Mouse (Mus musculus): ENCODE data around the gene H2al1h. TPM values are rescaled to one million over a fixed set of nuclear protein-coding genes. Genes with fewer than 3 reads are reported as not detected.
"Not testable (repeated sequence)": the region's sequence is repeated elsewhere in the genome, so short reads cannot be mapped to it uniquely, and the experiment has no call there.

The H2al1h gene
- polyA plus RNA-seq, 1 experiment from 2014 or later, result not detected

DNA sequence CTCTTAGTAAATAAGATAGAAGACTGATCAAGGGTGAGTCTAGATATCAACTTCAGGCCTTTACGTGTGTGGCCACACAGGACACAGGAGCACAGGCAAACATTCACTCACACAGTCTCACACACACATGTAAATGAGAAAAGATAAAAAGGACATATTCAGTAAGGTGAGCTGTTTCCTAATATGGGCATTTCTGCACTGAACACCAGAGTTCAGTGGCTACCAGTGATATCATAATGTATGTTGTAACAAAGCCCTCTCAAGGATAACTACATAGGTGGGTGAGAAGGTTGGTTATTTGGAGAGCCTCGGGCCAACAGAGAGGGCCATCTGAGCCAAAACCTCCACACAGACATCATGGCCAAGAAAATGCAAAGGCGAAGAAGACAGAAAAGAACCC lies 9.7 kb upstream of the H2al1h start, which contains the start of gene H2al1e:
TSS of gene H2al1e (plus strand) at position 301 of the 400 bp plus-strand sequence.
- not testable (repeated sequence) for H3K4me3 ChIP-seq (ENCODE audit: low read length); H3K4me1 ChIP-seq (ENCODE audit: control insufficient read depth, insufficient read depth, low read depth, low read length); ATAC-seq; H3K36me3 ChIP-seq (ENCODE audit: control insufficient read depth, insufficient read depth, low read length); H3K9me3 ChIP-seq (ENCODE audit: control insufficient read depth, low read length); H3K27ac ChIP-seq (ENCODE audit: low read depth, low read length); H3K9ac ChIP-seq (ENCODE audit: low read depth, low read length); H3K4me2 ChIP-seq (ENCODE audit: low read length); H3K27me3 ChIP-seq (replicated peaks; ENCODE audit: control insufficient read depth, insufficient read depth, low read length)
- no CpG with 5 or more reads among the region's 3 CpGs for WGBS

DNA sequence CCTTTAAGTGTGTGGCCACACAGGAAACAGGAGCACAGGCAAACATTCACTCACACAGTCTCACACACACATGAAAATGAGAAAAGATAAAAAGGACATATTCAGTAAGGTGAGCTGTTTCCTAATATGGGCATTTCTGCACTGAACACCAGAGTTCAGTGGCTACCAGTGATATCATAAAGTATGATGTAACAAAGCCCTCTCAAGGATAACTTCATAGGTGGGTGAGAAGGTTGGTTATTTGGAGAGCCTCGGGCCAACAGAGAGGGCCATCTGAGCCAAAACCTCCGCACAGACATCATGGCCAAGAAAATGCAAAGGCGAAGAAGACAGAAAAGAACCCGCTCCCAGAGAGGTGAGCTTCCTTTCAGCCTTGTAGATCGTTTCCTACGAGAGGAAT lies 6.4 kb upstream of the H2al1h start, which contains the start of gene H2al1f:
TSS of gene H2al1f (plus strand) at position 301 of the 400 bp plus-strand sequence.
- not testable (repeated sequence) for H3K36me3 ChIP-seq (ENCODE audit: control insufficient read depth, insufficient read depth, low read length); ATAC-seq; H3K9ac ChIP-seq (ENCODE audit: low read depth, low read length); H3K4me1 ChIP-seq (ENCODE audit: control insufficient read depth, insufficient read depth, low read depth, low read length); H3K27ac ChIP-seq (ENCODE audit: low read depth, low read length); H3K9me3 ChIP-seq (ENCODE audit: control insufficient read depth, low read length); H3K27me3 ChIP-seq (replicated peaks; ENCODE audit: control insufficient read depth, insufficient read depth, low read length); H3K4me2 ChIP-seq (ENCODE audit: low read length); H3K4me3 ChIP-seq (ENCODE audit: low read length)
- WGBS, result no CpG with 5 or more reads among the region's 6 CpGs

DNA sequence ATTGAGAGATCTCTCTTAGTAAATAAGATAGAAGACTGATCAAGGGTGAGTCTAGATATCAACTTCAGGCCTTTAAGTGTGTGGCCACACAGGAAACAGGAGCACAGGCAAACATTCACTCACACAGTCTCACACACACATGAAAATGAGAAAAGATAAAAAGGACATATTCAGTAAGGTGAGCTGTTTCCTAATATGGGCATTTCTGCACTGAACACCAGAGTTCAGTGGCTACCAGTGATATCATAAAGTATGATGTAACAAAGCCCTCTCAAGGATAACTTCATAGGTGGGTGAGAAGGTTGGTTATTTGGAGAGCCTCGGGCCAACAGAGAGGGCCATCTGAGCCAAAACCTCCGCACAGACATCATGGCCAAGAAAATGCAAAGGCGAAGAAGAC lies 3.3 kb upstream of the H2al1h start, which contains the start of gene H2al1g:
TSS of gene H2al1g (plus strand) at position 301 of the 400 bp plus-strand sequence.
- H3K36me3 ChIP-seq (ENCODE audit: control insufficient read depth, insufficient read depth, low read length); ATAC-seq; H3K9me3 ChIP-seq (ENCODE audit: control insufficient read depth, low read length); H3K4me2 ChIP-seq (ENCODE audit: low read length); H3K27me3 ChIP-seq (replicated peaks; ENCODE audit: control insufficient read depth, insufficient read depth, low read length); H3K9ac ChIP-seq (ENCODE audit: low read depth, low read length); H3K27ac ChIP-seq (ENCODE audit: low read depth, low read length); H3K4me1 ChIP-seq (ENCODE audit: control insufficient read depth, insufficient read depth, low read depth, low read length); H3K4me3 ChIP-seq (ENCODE audit: low read length): not testable (repeated sequence)
- WGBS, result no CpG with 5 or more reads among the region's 3 CpGs

DNA sequence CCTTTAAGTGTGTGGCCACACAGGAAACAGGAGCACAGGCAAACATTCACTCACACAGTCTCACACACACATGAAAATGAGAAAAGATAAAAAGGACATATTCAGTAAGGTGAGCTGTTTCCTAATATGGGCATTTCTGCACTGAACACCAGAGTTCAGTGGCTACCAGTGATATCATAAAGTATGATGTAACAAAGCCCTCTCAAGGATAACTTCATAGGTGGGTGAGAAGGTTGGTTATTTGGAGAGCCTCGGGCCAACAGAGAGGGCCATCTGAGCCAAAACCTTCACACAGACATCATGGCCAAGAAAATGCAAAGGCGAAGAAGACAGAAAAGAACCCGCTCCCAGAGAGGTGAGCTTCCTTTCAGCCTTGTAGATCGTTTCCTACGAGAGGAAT lies 3.1 kb downstream of the H2al1h start, which contains the start of gene H2al1i:
TSS of gene H2al1i (plus strand) at position 301 of the 400 bp plus-strand sequence.
- not testable (repeated sequence) for H3K27me3 ChIP-seq (replicated peaks; ENCODE audit: control insufficient read depth, insufficient read depth, low read length); H3K9ac ChIP-seq (ENCODE audit: low read depth, low read length); H3K4me2 ChIP-seq (ENCODE audit: low read length); H3K4me3 ChIP-seq (ENCODE audit: low read length); H3K9me3 ChIP-seq (ENCODE audit: control insufficient read depth, low read length); ATAC-seq; H3K4me1 ChIP-seq (ENCODE audit: control insufficient read depth, insufficient read depth, low read depth, low read length); H3K36me3 ChIP-seq (ENCODE audit: control insufficient read depth, insufficient read depth, low read length); H3K27ac ChIP-seq (ENCODE audit: low read depth, low read length)
- 92% methylated on average over 2 of the region's 5 CpGs for WGBS

DNA sequence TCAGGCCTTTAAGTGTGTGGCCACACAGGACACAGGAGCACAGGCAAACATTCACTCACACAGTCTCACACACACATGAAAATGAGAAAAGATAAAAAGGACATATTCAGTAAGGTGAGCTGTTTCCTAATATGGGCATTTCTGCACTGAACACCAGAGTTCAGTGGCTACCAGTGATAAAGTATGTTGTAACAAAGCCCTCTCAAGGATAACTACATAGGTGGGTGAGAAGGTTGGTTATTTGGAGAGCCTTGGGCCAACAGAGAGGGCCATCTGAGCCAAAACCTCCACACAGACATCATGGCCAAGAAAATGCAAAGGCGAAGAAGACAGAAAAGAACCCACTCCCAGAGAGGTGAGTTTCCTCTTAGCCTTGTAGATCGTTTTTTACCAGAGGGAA lies 6.2 kb downstream of the H2al1h start, which contains the start of gene H2al1j:
TSS of gene H2al1j (plus strand) at position 301 of the 400 bp plus-strand sequence.
- not testable (repeated sequence) for H3K9me3 ChIP-seq (ENCODE audit: control insufficient read depth, low read length); H3K9ac ChIP-seq (ENCODE audit: low read depth, low read length); H3K4me1 ChIP-seq (ENCODE audit: control insufficient read depth, insufficient read depth, low read depth, low read length); H3K27ac ChIP-seq (ENCODE audit: low read depth, low read length); H3K4me2 ChIP-seq (ENCODE audit: low read length); H3K27me3 ChIP-seq (replicated peaks; ENCODE audit: control insufficient read depth, insufficient read depth, low read length); H3K36me3 ChIP-seq (ENCODE audit: control insufficient read depth, insufficient read depth, low read length); ATAC-seq; H3K4me3 ChIP-seq (ENCODE audit: low read length)
- WGBS, result 95% methylated on average over 2 of the region's 2 CpGs

DNA sequence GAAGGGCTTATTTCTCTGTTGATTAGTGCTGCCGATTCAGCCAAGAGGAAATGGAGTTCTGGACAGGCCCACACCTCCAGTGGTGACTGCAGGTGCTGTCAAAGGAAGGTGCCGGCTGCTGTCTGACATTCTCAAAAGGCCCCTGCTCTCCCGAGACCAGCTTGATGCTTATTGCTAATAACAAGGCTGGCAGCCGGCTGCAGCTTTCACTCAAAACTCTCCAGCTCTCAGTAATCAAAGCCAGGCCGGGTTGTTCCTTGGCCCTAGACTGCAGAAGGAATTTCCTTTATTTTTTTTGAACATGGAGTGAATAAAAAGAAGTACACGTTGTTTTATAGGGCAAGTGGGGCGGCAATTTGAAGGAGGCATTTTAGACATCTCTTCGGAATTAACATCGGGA lies 24.5 kb downstream of the H2al1h start:
- H3K4me3 ChIP-seq (ENCODE audit: low read length), result no peak overlapping the region

DNA sequence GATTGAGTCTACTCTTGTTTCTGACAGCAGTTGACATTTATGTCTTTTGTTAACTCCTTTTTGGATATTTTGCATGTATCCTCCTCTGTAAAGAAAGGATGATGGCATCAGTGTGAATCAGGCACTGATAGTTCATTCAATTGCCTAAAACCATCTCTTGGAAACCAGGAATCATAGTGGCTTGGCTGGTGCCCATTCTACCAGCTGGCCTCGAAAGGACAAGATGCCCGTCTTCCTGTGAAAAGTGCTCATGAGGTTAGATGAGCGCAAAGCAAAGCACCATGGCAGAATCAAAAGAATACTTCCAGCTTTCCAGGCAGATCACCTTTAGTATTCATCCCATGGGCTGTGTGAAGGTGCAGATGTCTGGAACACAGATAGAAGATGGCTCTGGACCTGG lies 25.5 kb downstream of the H2al1h start:
- WGBS, result 80% methylated on average over 3 of the region's 3 CpGs
- Histone ChIP-seq H3K4me3 (ENCODE audit: low read length) (no peak overlapping the region), H3K36me3 (ENCODE audit: control insufficient read depth, insufficient read depth, low read length) (no peaks in the 10 kb centered on the region), H3K4me1 (ENCODE audit: control insufficient read depth, insufficient read depth, low read depth, low read length) (peaks cover 3% of the 10 kb centered on the region), H3K4me2 (ENCODE audit: low read length) (no peak overlapping the region), H3K27me3 (replicated peaks; ENCODE audit: control insufficient read depth, insufficient read depth, low read length) (no peaks in the 10 kb centered on the region; the same call in 1 of the 2 replicates), H3K9ac (ENCODE audit: low read depth, low read length) (no peak overlapping the region), H3K9me3 (ENCODE audit: control insufficient read depth, low read length) (no peaks in the 10 kb centered on the region), H3K27ac (ENCODE audit: low read depth, low read length) (no peak overlapping the region)
- no peak for ATAC-seq

More for the DNA sequence above, 24.5 kb downstream of the H2al1h start:
- no peaks in the 10 kb centered on the region for H3K9me3 ChIP-seq (ENCODE audit: control insufficient read depth, low read length)
- no peaks in the 10 kb centered on the region for H3K36me3 ChIP-seq (ENCODE audit: control insufficient read depth, insufficient read depth, low read length)
- peaks cover 3% of the 10 kb centered on the region for H3K4me1 ChIP-seq (ENCODE audit: control insufficient read depth, insufficient read depth, low read depth, low read length)
- H3K27me3 ChIP-seq (replicated peaks; ENCODE audit: control insufficient read depth, insufficient read depth, low read length), result no peaks in the 10 kb centered on the region
- H3K4me2 ChIP-seq (ENCODE audit: low read length), result no peak overlapping the region
- no peak overlapping the region for H3K27ac ChIP-seq (ENCODE audit: low read depth, low read length)
- 58% methylated on average over 9 of the region's 9 CpGs for WGBS
- H3K9ac ChIP-seq (ENCODE audit: low read depth, low read length), result no peak overlapping the region
- ATAC-seq, result no peak

DNA sequence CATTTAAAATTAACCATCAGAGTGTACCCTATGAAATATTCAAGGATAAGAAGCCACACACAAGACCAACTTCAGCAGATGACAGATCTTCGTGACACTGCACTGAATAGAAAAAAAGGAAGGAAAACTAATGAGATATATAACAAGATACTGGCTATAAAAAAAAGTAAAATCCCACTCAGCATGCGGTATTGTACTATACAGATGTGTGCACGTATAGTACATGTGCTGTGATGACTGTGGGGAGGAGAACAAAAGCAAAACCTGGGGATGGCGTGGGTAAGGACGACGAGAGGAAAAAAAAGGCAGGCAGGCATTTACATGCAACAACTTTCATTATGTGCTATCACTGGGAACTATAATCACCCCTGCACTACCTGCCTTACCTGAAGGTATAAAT lies 39.5 kb downstream of the H2al1h start:
- Histone ChIP-seq H3K36me3 (ENCODE audit: control insufficient read depth, insufficient read depth, low read length) (no peaks in the 10 kb centered on the region), H3K27me3 (replicated peaks; ENCODE audit: control insufficient read depth, insufficient read depth, low read length) (no peaks in the 10 kb centered on the region; the same call in 1 of the 2 replicates), H3K4me3 (ENCODE audit: low read length) (no peak overlapping the region), H3K9ac (ENCODE audit: low read depth, low read length) (no peak overlapping the region), H3K27ac (ENCODE audit: low read depth, low read length) (no peak overlapping the region), H3K4me1 (ENCODE audit: control insufficient read depth, insufficient read depth, low read depth, low read length) (peaks cover 2% of the 10 kb centered on the region), H3K4me2 (ENCODE audit: low read length) (no peak overlapping the region), H3K9me3 (ENCODE audit: control insufficient read depth, low read length) (no peaks in the 10 kb centered on the region)
- ATAC-seq, result no peak
- WGBS, result 73% methylated on average over 6 of the region's 6 CpGs

DNA sequence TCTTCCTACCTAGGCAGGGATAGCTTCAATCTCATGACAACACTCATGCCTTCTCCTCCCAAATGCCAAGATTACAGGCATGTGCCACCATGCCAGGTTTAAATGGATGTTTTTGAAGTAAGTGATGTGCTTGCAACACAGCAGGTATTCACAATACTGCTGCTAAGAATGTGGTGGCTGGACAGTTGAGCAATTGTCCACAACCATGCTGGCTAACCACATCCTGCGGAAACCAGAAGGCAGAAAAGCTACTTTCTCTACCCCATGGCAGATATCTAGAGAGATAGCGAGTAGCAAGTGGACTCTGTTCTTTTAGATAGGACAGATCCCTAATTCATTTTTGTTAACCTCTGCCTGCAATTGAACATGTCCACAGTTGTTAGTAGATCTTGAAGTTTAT lies 40.0 kb downstream of the H2al1h start:
- peaks cover 2% of the 10 kb centered on the region for H3K4me1 ChIP-seq (ENCODE audit: control insufficient read depth, insufficient read depth, low read depth, low read length)
- WGBS, result 100% methylated on average over 2 of the region's 2 CpGs

DNA sequence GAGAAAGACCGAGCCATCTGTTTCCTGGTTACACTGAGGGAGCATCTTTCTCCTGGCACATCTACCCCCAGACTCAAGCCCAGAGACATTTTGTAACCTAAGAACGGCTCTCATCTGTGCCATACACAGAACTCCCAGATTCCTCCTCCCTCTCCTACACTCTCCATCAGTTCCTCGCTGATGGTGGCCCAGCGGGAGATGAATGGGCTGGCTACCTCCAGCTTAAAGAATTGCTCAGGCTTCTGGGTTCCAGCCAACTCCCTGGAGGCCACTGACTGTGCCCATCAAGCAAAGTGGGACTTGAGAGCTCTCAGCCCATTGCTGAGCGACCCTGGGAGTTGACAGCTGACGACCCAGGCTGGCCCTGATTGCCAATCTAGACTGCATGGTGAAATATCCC lies 42.6 kb downstream of the H2al1h start:
- Histone ChIP-seq H3K4me1 (ENCODE audit: control insufficient read depth, insufficient read depth, low read depth, low read length) (peaks cover 2% of the 10 kb centered on the region), H3K4me2 (ENCODE audit: low read length) (no peak overlapping the region), H3K36me3 (ENCODE audit: control insufficient read depth, insufficient read depth, low read length) (no peaks in the 10 kb centered on the region), H3K27ac (ENCODE audit: low read depth, low read length) (no peak overlapping the region), H3K4me3 (ENCODE audit: low read length) (no peak overlapping the region), H3K27me3 (replicated peaks; ENCODE audit: control insufficient read depth, insufficient read depth, low read length) (no peaks in the 10 kb centered on the region), H3K9ac (ENCODE audit: low read depth, low read length) (no peak overlapping the region), H3K9me3 (ENCODE audit: control insufficient read depth, low read length) (no peaks in the 10 kb centered on the region)
- 47% methylated on average over 6 of the region's 6 CpGs for WGBS
- peak; percentile 86 for ATAC-seq

More for the DNA sequence above, 40.0 kb downstream of the H2al1h start:
- Histone ChIP-seq H3K9ac (ENCODE audit: low read depth, low read length) (no peak overlapping the region), H3K9me3 (ENCODE audit: control insufficient read depth, low read length) (no peaks in the 10 kb centered on the region), H3K27ac (ENCODE audit: low read depth, low read length) (no peak overlapping the region), H3K4me2 (ENCODE audit: low read length) (no peak overlapping the region), H3K4me3 (ENCODE audit: low read length) (no peak overlapping the region), H3K36me3 (ENCODE audit: control insufficient read depth, insufficient read depth, low read length) (no peaks in the 10 kb centered on the region), H3K27me3 (replicated peaks; ENCODE audit: control insufficient read depth, insufficient read depth, low read length) (no peaks in the 10 kb centered on the region)
- no peak for ATAC-seq

All from hindbrain, embryonic 16.5 days (tissue).